Mouse (Mus musculus) cerebellum, adult 2 months (tissue): ENCODE data around the gene Map1b.

Experiments
- CTCF ChIP-seq: fragments of 200-500 bp; IDR thresholded peaks from 2 replicates; pipeline ENCODE4 v1.5.1; 2011; ENCODE audit warnings: low read depth, mild to moderate bottlenecking, control low read depth, low read length, moderate library complexity, borderline replicate concordance; ENCODE audit not compliant: insufficient read depth
- POLR2A ChIP-seq: fragments of 200-500 bp; IDR thresholded peaks from 2 replicates; pipeline ENCODE4 v1.6.1; 2011; ENCODE audit warnings: low read length, control low read depth, borderline replicate concordance; ENCODE audit not compliant: insufficient read depth

GRCm38 (mm10) chr13:99560674-99561639, 44.6 kb upstream of the Map1b start:
- TF ChIP-seq POLR2A = no peak
- TF ChIP-seq CTCF = no peak
